Mouse (Mus musculus) lung, adult 18-20 months (tissue): Measurements from ENCODE around the gene Mapk10.

Experiments used
- DNase-seq, 2 experiments: peaks; one replicate each; pipeline ENCODE4 v3.0.0; 2022; ENCODE audit warnings: mixed read lengths in 2 of 2

Gene Mapk10

DNA sequence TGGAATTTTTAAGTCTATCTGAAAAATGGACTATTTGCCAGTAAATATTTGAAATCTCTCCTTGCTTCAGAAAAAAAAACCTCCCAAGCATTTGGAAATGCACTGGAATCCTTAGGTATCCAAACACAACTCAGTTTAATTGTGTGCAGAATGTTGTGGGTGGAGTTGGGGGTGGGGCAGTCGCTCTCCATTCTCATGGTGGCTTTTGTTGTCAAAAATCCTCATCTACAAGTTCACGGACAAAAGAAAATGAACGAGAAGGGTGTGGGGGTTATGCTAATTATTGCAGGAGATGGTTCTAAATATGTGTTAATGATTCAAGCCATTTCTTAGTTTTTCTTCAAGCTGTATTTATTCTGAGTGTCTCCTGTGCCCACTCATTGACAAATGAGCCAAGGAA, 49.6 kb downstream of the Mapk10 start:
- no peak for DNase-seq

DNA sequence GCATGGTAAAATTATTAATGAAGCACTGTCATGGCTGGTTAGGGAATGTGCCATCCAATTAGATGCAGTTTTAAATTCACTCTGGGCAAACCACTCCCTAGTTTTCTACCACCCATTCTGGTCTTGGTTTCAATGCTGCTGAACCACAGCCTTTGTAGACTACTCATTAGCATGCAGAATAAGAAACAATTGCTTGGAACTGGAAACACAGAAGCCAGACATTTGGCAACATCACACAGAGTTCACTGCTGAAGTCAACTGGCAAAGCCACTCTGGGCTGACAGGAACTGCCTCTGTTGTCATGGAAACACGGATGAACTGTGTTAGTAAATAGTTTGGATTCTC, 50.0 kb downstream of the Mapk10 start:
- peak in 1 of 2 experiments; percentile 3 for DNase-seq

DNA sequence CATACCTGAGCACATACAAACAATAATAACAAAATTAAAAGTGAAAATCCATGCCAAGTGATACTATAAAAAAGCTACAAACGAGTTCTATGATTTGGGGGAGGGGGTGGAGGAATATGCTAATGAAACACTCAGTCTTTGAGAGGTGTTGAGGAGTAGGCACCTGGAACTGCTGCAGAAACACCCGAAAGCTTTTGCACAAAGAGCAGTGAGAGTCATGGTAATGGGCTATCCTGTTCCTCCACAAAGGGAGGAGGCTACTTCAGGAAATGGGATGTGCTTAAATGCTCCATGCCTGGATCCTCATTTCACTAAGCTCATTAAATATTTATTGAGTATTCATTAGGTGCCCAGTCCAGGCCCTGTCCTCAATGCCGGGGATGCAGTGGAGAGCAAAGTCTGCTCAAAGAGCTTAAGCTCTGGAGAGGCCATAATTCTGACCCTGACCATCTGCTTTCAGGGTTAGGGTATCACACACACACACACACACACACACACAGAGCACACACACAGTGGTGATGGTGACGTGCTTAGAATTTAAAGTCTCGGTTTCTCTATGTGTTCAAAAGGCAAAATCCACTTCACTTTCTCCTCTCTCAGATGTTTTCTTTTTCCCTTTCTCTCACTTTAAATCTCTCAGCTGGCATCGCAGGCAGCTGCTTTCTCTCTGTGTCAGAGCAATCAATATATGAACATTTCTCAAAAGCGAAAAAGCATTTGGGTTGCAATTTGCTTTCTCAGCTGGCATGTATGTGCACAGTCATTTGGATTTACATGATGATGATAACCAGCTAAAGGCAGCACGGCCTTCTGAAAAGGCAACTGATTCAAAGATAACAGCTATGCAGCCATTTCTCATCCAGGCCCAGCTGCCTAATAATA, 50.6 kb downstream of the Mapk10 start:
- no peak for DNase-seq

GRCm38 (mm10) chr5:103140935-103141334, 70.2 kb downstream of the Mapk10 start:
- no peak for DNase-seq

DNA sequence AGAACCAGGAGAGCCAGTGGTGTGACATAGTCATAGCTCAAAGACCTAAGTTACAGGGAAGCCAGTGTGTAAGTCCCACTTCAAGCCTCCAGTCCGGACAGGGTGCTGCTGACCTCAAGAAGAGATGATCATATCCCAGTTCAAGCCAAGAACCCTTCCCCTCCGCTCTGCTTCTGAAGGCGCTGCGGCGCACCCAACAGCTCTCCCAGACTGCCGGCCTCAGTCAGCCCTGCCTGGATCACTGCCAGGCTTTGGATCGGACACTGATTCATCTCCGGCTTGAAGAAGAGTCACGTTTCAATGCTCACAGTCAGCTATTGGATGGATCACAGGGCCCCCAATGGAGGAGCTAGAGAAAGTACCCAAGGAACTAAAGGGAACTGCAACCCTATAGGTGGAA, 76.3 kb downstream of the Mapk10 start:
- DNase-seq = no peak

- no peak for DNase-seq
Observed at GRCm38 (mm10) chr5:103133626-103134025, 77.5 kb downstream of the Mapk10 start.

GRCm38 (mm10) chr5:103132814-103133213, 78.3 kb downstream of the Mapk10 start:
- no peak for DNase-seq

DNA sequence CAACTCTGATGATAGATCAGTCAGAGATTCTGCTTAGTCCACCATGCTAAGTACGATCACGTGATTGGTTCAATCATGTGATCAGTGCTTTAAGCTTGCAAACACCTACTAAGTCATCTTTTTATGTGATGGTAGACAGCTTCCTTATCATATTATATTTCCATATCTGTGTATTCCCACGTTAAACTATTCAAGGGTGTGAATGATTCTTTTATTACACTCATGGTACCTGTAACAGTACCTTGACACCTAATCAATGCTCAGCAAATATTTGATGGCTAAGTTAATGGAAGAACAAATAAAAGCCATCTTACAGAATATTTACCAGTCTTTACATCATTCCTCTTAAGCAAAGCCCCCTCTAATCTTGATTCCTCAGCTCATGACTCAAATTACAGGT, 91.5 kb downstream of the Mapk10 start:
- no peak for DNase-seq

DNA sequence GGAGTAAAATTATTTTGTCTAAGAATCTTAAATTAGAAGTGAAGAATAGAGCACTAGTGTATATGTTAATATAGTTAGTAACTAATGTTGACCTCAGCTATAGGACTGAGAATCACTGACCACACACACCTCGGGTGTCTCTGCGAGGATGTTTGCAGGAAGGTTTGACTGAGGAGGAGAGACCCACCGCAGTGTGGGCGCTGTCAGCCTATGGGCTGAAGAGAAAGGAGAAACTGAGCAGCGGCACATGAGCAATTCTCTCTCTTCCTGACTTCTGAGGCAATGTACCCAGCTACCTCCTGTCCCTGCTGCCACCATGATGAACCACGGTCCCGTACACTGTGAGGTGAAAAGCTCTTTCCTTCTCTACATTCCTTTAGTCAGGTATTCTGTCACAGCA, 95.6 kb downstream of the Mapk10 start:
- no peak for DNase-seq

GRCm38 (mm10) chr5:103112471-103112870, 98.7 kb downstream of the Mapk10 start:
- no peak for DNase-seq

- DNase-seq = no peak
Observed at GRCm38 (mm10) chr5:103109409-103109808, 101.7 kb downstream of the Mapk10 start.

DNA sequence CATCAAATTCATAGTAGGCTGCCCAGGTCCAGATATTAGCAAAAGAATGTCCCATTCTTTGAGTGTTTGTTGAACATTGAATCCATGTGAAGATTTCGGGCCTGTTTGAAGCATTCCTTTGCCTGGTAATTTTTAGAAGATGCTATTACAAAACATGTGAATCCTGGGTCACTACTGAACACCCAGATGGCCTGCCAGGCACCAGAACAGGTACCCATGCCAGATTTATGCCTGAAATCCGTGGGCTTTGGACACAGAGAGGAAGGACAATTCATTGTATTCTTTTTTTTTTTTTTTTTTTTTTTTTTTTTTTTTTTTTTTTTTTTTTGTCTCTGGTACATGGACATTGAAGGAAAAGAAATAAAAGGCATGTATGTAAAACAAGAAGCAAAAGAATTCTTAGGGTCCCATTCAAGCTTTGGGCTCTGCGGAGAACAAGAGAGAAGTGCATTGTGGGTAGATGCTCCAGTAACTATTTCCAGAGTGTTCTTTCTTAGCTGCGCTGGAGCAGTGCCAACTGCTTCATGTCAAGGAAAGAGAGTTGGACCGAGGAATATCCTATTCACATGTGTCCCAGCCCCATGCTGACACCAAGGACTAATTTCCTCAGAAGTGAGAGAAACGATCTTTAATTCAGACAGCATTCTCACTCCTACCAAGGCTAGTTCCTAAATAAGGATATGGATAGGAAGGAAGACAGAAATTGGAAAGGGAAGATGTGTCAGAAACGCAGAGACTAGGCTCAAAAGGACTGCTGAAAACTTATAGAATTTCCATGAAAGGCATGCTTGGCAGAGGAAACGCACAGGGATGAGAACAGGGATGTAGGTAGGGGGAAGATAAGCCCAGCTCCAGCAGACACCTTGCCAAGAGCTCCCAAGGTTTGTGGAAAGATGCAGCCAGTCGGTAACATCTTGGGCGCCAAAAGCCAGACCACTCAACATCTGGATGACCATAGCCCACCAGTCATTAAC, 105.4 kb downstream of the Mapk10 start:
- DNase-seq = no peak

GRCm38 (mm10) chr5:103104082-103104481, 107.1 kb downstream of the Mapk10 start:
- DNase-seq = no peak

- DNase-seq = no peak
Observed at GRCm38 (mm10) chr5:103102876-103103393, 108.2 kb downstream of the Mapk10 start.

- DNase-seq = no peak
Observed at GRCm38 (mm10) chr5:103102176-103102575, 109.0 kb downstream of the Mapk10 start.

GRCm38 (mm10) chr5:103094166-103094565, 117.0 kb downstream of the Mapk10 start:
- DNase-seq = no peak

DNA sequence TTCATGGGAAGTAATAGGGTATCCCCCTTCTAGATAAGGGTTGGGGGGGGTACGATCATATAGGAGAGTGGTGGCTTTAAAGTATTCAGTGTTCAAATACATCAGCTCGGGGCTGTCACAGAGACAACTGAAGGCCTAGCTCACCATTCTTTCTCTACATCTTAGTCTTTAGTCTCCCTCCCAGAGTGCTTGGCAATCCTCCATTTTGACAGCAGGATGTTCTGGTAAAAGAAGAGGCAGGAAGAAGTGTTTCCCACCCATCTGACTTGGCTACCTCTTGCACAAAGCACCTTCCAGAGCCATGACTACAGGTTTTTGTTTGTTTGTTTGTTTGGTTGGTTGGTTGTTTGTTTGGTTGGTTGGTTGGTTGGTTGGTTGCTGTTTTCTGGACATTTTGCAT, 125.3 kb downstream of the Mapk10 start:
- no peak for DNase-seq

DNA sequence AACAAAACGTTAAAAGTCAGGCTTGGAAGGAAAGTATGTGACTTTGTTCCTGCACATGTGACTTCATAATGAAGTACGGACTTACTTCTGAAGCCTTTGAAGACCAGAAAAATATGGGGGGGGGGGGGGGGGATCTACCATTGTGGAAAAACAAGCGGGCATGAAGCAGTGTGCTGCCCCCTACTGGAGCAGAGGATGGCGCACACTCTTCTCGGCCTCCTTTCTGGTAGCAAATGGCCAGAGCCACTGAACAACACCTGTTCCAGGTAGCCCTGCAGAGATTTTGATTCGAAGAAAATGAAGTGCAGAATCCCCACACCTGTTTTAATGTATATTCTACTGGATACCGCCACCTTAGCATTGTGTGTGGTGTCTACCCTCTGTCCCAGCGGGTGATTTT, 135.7 kb downstream of the Mapk10 start:
- no peak for DNase-seq

- DNase-seq = no peak
Observed at GRCm38 (mm10) chr5:103072200-103072825, 138.8 kb downstream of the Mapk10 start.

- DNase-seq = no peak
Observed at GRCm38 (mm10) chr5:103071006-103071612, 140.0 kb downstream of the Mapk10 start.

DNA sequence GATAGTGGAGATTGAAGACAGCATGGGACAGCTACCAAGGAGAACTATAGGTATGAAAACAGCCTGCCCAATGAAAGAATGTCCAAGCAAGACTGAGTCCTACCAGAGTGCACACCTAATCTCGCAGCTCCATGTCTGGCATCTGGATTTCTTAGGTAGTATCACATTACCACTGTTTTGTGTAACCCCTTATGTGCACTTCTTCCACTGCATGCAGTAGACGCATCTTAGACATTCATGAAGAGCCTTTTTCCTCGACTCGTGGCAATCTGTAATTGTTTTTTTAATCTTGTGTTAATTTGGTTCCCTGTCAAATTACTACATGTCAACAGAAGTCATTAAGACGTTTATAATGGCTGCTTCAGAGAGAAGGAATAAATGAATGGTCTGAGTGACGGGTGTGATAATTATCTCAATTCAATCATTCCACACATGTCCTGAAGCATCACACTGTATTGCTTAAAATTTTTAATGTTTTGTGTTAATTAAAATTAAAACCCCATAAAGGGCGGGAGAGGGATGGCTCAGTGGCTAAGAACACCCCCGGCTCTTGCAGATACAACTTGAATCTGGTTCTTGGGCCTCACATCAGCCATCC, 160.7 kb downstream of the Mapk10 start:
- no peak for DNase-seq

DNA sequence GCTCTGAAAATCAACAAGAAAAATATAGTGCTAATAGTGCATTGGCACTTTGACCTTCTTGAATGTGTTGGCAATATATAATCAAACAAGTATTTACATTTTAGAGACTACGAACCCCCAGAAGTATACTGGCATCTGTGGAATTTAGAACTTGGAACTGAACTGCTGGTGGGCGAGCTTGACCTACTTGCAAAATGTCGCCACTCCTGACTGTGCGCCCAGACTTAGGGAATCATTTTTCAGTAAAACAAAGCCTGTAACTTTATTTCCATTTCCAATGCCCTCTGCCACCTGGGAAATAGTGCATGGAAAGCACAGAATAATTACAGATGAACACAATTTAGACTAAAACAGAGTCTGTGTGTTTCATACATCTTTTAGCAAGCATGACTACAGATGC, 163.1 kb downstream of the Mapk10 start:
- no peak for DNase-seq
